Mouse (Mus musculus) ES-Bruce4 (cell line): Measurements from ENCODE around the gene Adpgk. TPM values are rescaled to one million over a fixed set of nuclear protein-coding genes. Genes with fewer than 3 reads are reported as not detected.
A peak's percentile ranks its signal among the peaks of the same experiment; 100 is the strongest.
"Not testable (repeated sequence)": the region's sequence is repeated elsewhere in the genome, so short reads cannot be mapped to it uniquely, and the experiment has no call there.

Source experiments
- H3K27ac ChIP-seq: 2 replicates; pipeline ENCODE4 v1.5.1; 2012; ENCODE audit warnings: low read length, inconsistent platforms; ENCODE audit not compliant: insufficient read depth
- H3K27me3 ChIP-seq: 2 replicates; pipeline ENCODE4 v1.6.1; 2012; ENCODE audit warnings: mild to moderate bottlenecking, low read length, inconsistent platforms; ENCODE audit not compliant: control insufficient read depth, poor library complexity, insufficient read depth, severe bottlenecking
- H3K36me3 ChIP-seq: 2 replicates; pipeline ENCODE4 v1.6.1; 2012; ENCODE audit warnings: inconsistent platforms, mild to moderate bottlenecking, low read length, moderate library complexity; ENCODE audit not compliant: control insufficient read depth, poor library complexity, insufficient read depth, severe bottlenecking
- H3K4me1 ChIP-seq: one replicate; pipeline ENCODE4 v1.8.1; 2011; ENCODE audit warnings: low read length; ENCODE audit not compliant: control insufficient read depth, insufficient read depth
- H3K4me3 ChIP-seq: 2 replicates; pipeline ENCODE4 v1.5.1; 2011; ENCODE audit warnings: low read depth, mild to moderate bottlenecking, low read length
- H3K9ac ChIP-seq: 2 replicates; pipeline ENCODE4 v1.6.1; 2012; ENCODE audit warnings: low read depth, mild to moderate bottlenecking, inconsistent platforms; ENCODE audit not compliant: poor library complexity, severe bottlenecking
- H3K9me3 ChIP-seq: replicated peaks from 2 replicates; pipeline ENCODE4 v1.6.1; 2012; ENCODE audit warnings: mild to moderate bottlenecking, low read length, inconsistent platforms; ENCODE audit not compliant: control insufficient read depth, poor library complexity, insufficient read depth, severe bottlenecking
- CTCF ChIP-seq: IDR thresholded peaks from one replicate; pipeline ENCODE4 v1.8.1; 2011; ENCODE audit warnings: low read depth, low read length
- EP300 ChIP-seq: IDR thresholded peaks from 2 replicates; pipeline ENCODE4 v1.6.1; 2011; ENCODE audit warnings: low read depth, low read length; ENCODE audit not compliant: insufficient read depth
- POLR2A ChIP-seq: IDR thresholded peaks from one replicate; pipeline ENCODE4 v1.8.1; 2011; ENCODE audit warnings: low read length; ENCODE audit not compliant: insufficient read depth
- polyA plus RNA-seq: library from polyadenylated mRNA; stranded (reverse); fragments of >200 nt; gene quantifications from 2 replicates; pipeline ENCODE4 v1.2.4, GENCODE M21; 2011; ENCODE audit warnings: low read depth; ENCODE audit not compliant: missing spikeins, insufficient read depth, insufficient read length

Adpgk gene
- polyA plus RNA-seq, 1 experiment = 44.0 TPM

DNA sequence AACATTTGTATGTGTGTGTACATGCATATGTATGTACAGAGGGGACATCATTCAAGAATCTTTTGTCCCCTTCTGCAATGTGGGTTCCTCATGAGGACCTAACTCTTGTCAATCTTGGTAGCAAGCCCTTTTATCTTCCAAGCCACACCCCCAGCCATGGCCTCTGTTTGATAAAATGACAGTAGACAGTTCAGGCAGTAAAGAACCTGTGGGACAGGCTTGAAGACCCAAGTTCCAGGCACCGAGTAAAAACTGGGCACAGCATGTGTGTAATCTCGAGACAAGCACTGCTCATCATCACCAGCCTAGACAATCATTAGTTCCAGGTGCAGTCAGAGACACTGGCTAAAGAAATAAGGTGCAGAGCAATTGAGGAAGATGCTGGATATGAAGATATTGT is 54.8 kb downstream of the Adpgk start:
- H3K9me3 ChIP-seq = no peaks in the 10 kb centered on the region
- H3K36me3 ChIP-seq = no peaks in the 10 kb centered on the region
- H3K27me3 ChIP-seq = no peaks in the 10 kb centered on the region
- no peaks in the 10 kb centered on the region for H3K4me1 ChIP-seq
- TF ChIP-seq CTCF (no peak), POLR2A (no peak), EP300 (no peak)
- no peak overlapping the region for H3K9ac ChIP-seq
- no peak overlapping the region for H3K4me3 ChIP-seq
- no peak overlapping the region for H3K27ac ChIP-seq

DNA sequence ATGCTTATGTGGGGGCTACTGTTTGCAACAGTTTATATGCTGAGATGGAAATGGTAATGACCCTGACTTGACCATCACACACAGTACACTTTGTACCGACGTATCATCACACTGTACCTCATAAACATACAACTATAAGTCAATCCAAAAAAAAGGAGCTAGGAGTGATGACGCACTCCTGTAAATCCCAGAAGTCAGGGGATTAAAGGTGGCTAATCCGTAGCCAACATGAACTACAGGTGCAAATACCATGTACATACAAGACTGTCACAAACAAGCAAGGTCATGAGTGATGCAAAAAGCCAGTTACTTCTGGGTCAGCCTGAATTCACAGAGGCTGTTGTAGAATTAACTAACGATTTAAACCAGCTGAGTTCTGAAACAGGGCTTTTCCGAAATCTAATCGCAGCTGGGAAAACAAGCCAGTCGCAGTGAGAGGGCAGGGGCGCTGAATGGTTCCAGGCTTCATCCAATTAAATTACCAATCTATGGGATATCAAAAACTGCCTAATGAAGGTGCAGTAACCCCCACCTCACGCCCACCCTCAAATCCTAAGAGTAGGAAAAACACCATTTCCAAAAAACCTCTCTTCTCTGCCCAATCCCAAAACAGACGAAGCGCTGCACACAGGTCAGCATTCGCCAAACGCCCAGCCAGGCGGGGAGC is 61.4 kb downstream of the Adpgk start:
- H3K4me3 ChIP-seq = peak overlapping the region; percentile 69
- H3K9ac ChIP-seq = peak overlapping the region; percentile 71
- H3K27ac ChIP-seq = no peak overlapping the region
- no peaks in the 10 kb centered on the region for H3K4me1 ChIP-seq
- no peaks in the 10 kb centered on the region for H3K9me3 ChIP-seq
- no peaks in the 10 kb centered on the region for H3K27me3 ChIP-seq
- no peaks in the 10 kb centered on the region for H3K36me3 ChIP-seq
- TF ChIP-seq EP300 = no peak
- TF ChIP-seq POLR2A = no peak
- TF ChIP-seq CTCF = no peak

DNA sequence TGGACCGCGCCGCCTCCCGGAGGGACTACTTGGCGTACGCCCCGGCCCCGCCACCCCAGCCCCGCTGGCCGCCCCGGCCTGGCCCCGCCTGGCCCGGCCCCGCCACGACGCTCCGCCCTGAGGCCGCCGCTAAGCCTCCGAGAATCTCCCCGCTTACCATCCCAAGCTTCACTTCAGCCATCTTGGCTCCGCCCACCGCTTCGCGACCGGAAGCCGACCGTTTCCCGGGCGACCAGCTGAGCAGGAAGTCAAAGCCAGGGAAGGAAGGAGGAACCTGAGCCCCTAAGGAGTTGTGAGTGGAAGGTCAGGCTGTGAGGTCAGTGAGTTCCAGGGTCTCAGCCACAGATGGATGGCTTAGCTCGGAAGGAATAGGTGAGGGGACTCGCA is 61.9 kb downstream of the Adpgk start, which contains the start of gene Bbs4:
Gene Bbs4, minus strand, starts transcription at position 256 of the 387 bp plus-strand sequence.
- Histone ChIP-seq H3K9ac (peak within 1 kb of the TSS; percentile 71), H3K9me3 (no peaks in the 10 kb centered on the region), H3K4me3 (peak within 1 kb of the TSS; percentile 69), H3K27ac (no peak within 1 kb of the TSS), H3K36me3 (no peaks in the 10 kb centered on the region), H3K27me3 (no peaks in the 10 kb centered on the region), H3K4me1 (no peaks in the 10 kb centered on the region)
- TF ChIP-seq POLR2A (no peak), EP300 (no peak), CTCF (no peak)

- H3K4me3 ChIP-seq = not testable (repeated sequence)
Measured at GRCm38 (mm10) chr9:59358041-59358440, 66.7 kb downstream of the Adpgk start.

DNA sequence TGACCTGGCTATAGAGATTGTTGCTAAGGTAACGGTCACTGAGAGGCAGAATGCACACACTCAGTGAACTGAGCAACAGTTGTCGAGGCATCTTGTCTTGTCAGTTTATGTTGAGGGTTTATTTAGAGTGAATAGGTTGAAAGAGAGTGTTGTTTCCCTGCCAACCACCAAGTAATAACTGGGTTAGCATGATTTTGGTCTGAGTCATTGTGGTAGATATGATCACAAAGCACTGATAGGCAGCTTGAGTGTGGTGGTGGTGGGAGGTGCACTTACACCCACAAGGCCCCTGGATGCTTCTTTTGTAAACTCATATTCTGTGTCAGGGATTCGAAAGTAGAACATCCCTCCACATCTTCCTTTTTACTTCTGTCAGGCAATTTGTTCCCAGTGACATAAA is 69.1 kb downstream of the Adpgk start:
- H3K4me3 ChIP-seq, H3K27ac ChIP-seq, H3K4me1 ChIP-seq, H3K27me3 ChIP-seq, H3K36me3 ChIP-seq, H3K9me3 ChIP-seq, H3K9ac ChIP-seq: not testable (repeated sequence)

More at GRCm38 (mm10) chr9:59358041-59358440, 66.7 kb downstream of the Adpgk start:
- not testable (repeated sequence) for H3K9ac ChIP-seq, H3K27me3 ChIP-seq, H3K36me3 ChIP-seq, H3K4me1 ChIP-seq, H3K27ac ChIP-seq, H3K9me3 ChIP-seq

DNA sequence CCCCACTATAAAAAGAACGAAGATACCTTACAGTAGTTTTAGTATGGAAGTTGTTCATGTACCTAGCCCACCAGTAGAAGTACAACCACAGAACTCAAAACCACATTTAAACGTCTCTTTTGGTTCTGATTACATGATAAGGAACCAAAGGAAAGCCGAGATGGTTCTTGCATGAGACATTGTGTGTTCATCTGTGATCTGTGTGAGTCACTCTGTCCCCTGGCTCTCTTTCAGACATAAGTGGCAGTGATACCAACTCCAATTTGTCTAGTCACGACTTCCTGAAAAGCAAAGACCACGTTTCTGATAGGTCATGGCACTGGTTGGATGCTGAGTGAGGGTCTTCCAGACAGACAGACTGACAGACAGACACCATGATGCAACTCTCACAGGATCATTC is 77.9 kb downstream of the Adpgk start:
- no peak overlapping the region for H3K9ac ChIP-seq
- no peaks in the 10 kb centered on the region for H3K4me1 ChIP-seq
- H3K27ac ChIP-seq = no peak overlapping the region
- no peak overlapping the region for H3K4me3 ChIP-seq
- no peak for TF ChIP-seq EP300
- TF ChIP-seq CTCF = no peak
- no peak for TF ChIP-seq POLR2A
- H3K36me3 ChIP-seq = no peaks in the 10 kb centered on the region
- H3K9me3 ChIP-seq = peaks cover 27% of the 10 kb centered on the region
- no peaks in the 10 kb centered on the region for H3K27me3 ChIP-seq

DNA sequence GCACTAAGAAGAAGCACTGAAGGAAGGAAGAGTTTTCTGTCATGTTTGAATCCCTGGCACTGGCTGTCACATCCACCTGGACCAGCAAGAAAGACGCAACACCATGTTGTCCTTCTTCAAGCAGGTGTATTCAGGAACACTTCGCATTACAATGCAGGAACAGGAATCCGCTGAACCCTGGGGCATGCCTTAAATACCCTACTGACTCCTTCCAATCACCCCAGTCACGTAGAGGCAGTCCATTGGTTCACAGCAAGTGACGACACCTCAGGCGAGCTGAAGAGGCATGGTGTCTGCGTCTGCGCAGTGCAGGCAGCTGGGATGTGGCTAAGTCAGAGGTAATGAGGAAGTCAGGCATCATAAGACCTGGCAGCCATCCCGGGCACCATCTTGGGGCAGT is 78.3 kb downstream of the Adpgk start:
- Histone ChIP-seq H3K9ac (no peak overlapping the region), H3K4me3 (no peak overlapping the region), H3K4me1 (no peaks in the 10 kb centered on the region), H3K9me3 (peaks cover 29% of the 10 kb centered on the region), H3K27ac (no peak overlapping the region), H3K36me3 (no peaks in the 10 kb centered on the region), H3K27me3 (no peaks in the 10 kb centered on the region)
- TF ChIP-seq EP300 (no peak), CTCF (no peak), POLR2A (no peak)

Other genes with a start within 250 kb of the Adpgk start
- 12.2 and 13.0 TPM in 2 replicates for gene Bbs4, start 62.0 kb downstream of the Adpgk start, polyA plus RNA-seq
- 127 and 152 TPM in 2 replicates for gene Arih1, start 195.1 kb downstream of the Adpgk start, polyA plus RNA-seq
- 75.6 and 81.1 TPM in 2 replicates for gene Hexa, start 248.0 kb downstream of the Adpgk start, polyA plus RNA-seq
- not detected in 2 replicates for gene Tmem202, start 248.3 kb downstream of the Adpgk start, polyA plus RNA-seq